Mouse (Mus musculus): ENCODE data around the gene Adam15. TPM values are rescaled to one million over a fixed set of nuclear protein-coding genes. Genes with fewer than 3 reads are reported as not detected.

Adam15 gene
- total RNA-seq, 1 experiment = 56.3 TPM

DNA sequence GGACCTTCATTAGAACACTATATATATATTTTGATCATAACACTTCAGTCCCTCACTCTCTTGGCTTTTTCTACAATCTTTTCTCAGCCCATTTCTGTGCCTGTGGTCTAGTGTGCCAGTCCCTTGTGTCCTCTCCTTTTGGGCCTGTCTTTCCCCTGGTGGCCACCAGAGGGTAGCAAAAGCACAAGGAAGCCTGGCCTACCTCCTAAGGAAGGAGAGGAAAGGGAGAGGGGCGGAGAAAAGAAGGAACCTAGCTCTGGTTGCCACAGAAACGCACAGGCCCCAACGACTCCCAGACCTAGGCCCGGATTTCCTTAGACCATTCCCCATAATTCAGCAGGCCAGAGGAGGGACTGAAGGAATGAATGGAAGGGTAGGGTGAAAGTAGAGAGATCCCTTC, 33.0 kb downstream of the Adam15 start:
- in situ Hi-C loops (cut with MboI; ENCODE audit: low sequenced_read_pairs in 2 of 2, unreplicated experiment in 2 of 2) = no loop called here
- TF ChIP-seq ZC3H11A (IDR thresholded peaks at IDR 0.05; ENCODE audit: borderline replicate concordance, low read depth, low read length) = peak; percentile 66; the same call in 1 of the 2 replicates
- TF ChIP-seq CHD2 (IDR thresholded peaks at IDR 0.05; ENCODE audit: low read depth, low read length) = no peak
- Histone ChIP-seq H3K9me3 (ENCODE audit: control insufficient read depth, insufficient read depth, low read depth, low read length) (no peaks in the 10 kb centered on the region), H3K27ac (ENCODE audit: insufficient read depth, low read depth, low read length, poor library complexity, severe bottlenecking) (no peak overlapping the region), H3K36me3 (ENCODE audit: control insufficient read depth, insufficient read depth, low read length, poor library complexity, severe bottlenecking) (no peaks in the 10 kb centered on the region), H3K9ac (ENCODE audit: insufficient read depth, low read depth, low read length, poor library complexity, severe bottlenecking) (no peak overlapping the region; the same call in 1 of the 2 replicates), H3K4me3 (ENCODE audit: insufficient read depth in 1 of 2, low read depth in 1 of 2, low read length in 2 of 2, poor library complexity in 1 of 2, severe bottlenecking in 1 of 2) (no peak overlapping the region), H3K4me1 (ENCODE audit: control insufficient read depth in 2 of 2, insufficient read depth in 2 of 2, low read length in 2 of 2, poor library complexity in 1 of 2) (peaks cover 0 to 22% of the 10 kb centered on the region in 2 experiments; a peak in 2 of 4 replicates)
- peak; percentile 96 for DNase-seq (ENCODE audit: low read depth, low spot score)

GRCm38 (mm10) chr3:89315930-89316831, 33.6 kb downstream of the Adam15 start:
- Histone ChIP-seq H3K9ac (ENCODE audit: insufficient read depth, low read depth, low read length, poor library complexity, severe bottlenecking) (peak overlapping the region; percentile 9; the same call in 1 of the 2 replicates), H3K4me1 (ENCODE audit: control insufficient read depth in 2 of 2, insufficient read depth in 2 of 2, low read length in 2 of 2, poor library complexity in 1 of 2) (peaks cover 0 to 22% of the 10 kb centered on the region in 2 experiments; a peak in 2 of 4 replicates), H3K27ac (ENCODE audit: insufficient read depth, low read depth, low read length, poor library complexity, severe bottlenecking) (no peak overlapping the region; the same call in 1 of the 2 replicates), H3K9me3 (ENCODE audit: control insufficient read depth, insufficient read depth, low read depth, low read length) (no peaks in the 10 kb centered on the region), H3K36me3 (ENCODE audit: control insufficient read depth, insufficient read depth, low read length, poor library complexity, severe bottlenecking) (no peaks in the 10 kb centered on the region), H3K4me3 (ENCODE audit: insufficient read depth in 1 of 2, low read depth in 1 of 2, low read length in 2 of 2, poor library complexity in 1 of 2, severe bottlenecking in 1 of 2) (peak overlapping the region; percentile 21 to 40)
- no peak for TF ChIP-seq MAFK (IDR thresholded peaks at IDR 0.05; ENCODE audit: insufficient read depth, low read depth, low read length)
- TF ChIP-seq HCFC1 (IDR thresholded peaks at IDR 0.05; ENCODE audit: borderline replicate concordance, insufficient read depth, low read length) = no peak
- no peak for TF ChIP-seq ZNF384 (IDR thresholded peaks at IDR 0.05; ENCODE audit: low read depth, low read length)
- no peak for TF ChIP-seq ZC3H11A (IDR thresholded peaks at IDR 0.05; ENCODE audit: borderline replicate concordance, low read depth, low read length)
- no peak for TF ChIP-seq CHD2 (IDR thresholded peaks at IDR 0.05; ENCODE audit: low read depth, low read length)
- no peak for DNase-seq (ENCODE audit: low read depth, low spot score)
- in situ Hi-C loops (cut with MboI; ENCODE audit: low sequenced_read_pairs in 2 of 2, unreplicated experiment in 2 of 2) = no loop called here

- in situ Hi-C loops (cut with MboI; ENCODE audit: low sequenced_read_pairs in 2 of 2, unreplicated experiment in 2 of 2) = no loop called here
- 0 out of 2 replicates have a peak overlapping the region, but pooled peaks have one; percentile 7 for H3K27ac ChIP-seq (ENCODE audit: insufficient read depth, low read depth, low read length, poor library complexity, severe bottlenecking)
Measured at GRCm38 (mm10) chr3:89315195-89315929, 34.4 kb downstream of the Adam15 start.

DNA sequence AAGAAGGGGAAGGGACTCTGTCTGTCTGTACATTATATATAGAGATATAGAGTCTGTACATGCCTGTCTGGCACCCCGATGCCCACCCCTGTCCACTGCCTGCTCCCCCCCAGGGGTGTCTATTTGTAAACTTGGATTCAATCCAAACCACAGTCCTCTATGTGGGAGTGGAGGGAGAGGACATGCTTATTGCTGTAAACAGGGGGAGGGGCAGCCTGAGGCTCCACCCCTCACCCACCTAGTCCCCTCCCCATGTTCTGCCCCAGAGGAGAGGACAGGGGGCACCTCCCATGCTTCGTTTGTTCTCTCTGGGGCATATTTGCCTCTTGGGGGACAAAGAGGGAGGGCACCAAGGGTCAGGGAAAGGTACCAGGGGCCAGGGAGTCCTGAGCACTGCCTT, 35.0 kb downstream of the Adam15 start:
- no peaks in the 10 kb centered on the region for H3K9me3 ChIP-seq (ENCODE audit: control insufficient read depth, insufficient read depth, low read depth, low read length)
- peak overlapping the region; percentile 50 to 66; a peak in 3 of 4 replicates for H3K4me3 ChIP-seq (ENCODE audit: insufficient read depth in 1 of 2, low read depth in 1 of 2, low read length in 2 of 2, poor library complexity in 1 of 2, severe bottlenecking in 1 of 2)
- DNase-seq (ENCODE audit: low read depth, low spot score) = no peak
- H3K9ac ChIP-seq (ENCODE audit: insufficient read depth, low read depth, low read length, poor library complexity, severe bottlenecking) = no peak overlapping the region; the same call in 1 of the 2 replicates
- in situ Hi-C loops (cut with MboI; ENCODE audit: low sequenced_read_pairs in 2 of 2, unreplicated experiment in 2 of 2) = no loop called here
- peaks cover 0 to 22% of the 10 kb centered on the region in 2 experiments; a peak in 2 of 4 replicates for H3K4me1 ChIP-seq (ENCODE audit: control insufficient read depth in 2 of 2, insufficient read depth in 2 of 2, low read length in 2 of 2, poor library complexity in 1 of 2)
- no peaks in the 10 kb centered on the region for H3K36me3 ChIP-seq (ENCODE audit: control insufficient read depth, insufficient read depth, low read length, poor library complexity, severe bottlenecking)
- 0 out of 2 replicates have a peak overlapping the region, but pooled peaks have one; percentile 7 for H3K27ac ChIP-seq (ENCODE audit: insufficient read depth, low read depth, low read length, poor library complexity, severe bottlenecking)
- TF ChIP-seq CHD2 (IDR thresholded peaks at IDR 0.05; ENCODE audit: low read depth, low read length) (no peak), ZC3H11A (IDR thresholded peaks at IDR 0.05; ENCODE audit: borderline replicate concordance, low read depth, low read length) (no peak), HCFC1 (IDR thresholded peaks at IDR 0.05; ENCODE audit: borderline replicate concordance, insufficient read depth, low read length) (no peak), ZNF384 (IDR thresholded peaks at IDR 0.05; ENCODE audit: low read depth, low read length) (no peak), MAFK (IDR thresholded peaks at IDR 0.05; ENCODE audit: insufficient read depth, low read depth, low read length) (no peak)

More at GRCm38 (mm10) chr3:89315195-89315929, 34.4 kb downstream of the Adam15 start:
- DNase-seq (ENCODE audit: low read depth, low spot score) = no peak
- H3K4me1 ChIP-seq (ENCODE audit: control insufficient read depth in 2 of 2, insufficient read depth in 2 of 2, low read length in 2 of 2, poor library complexity in 1 of 2) = peaks cover 0 to 22% of the 10 kb centered on the region in 2 experiments; a peak in 2 of 4 replicates
- no peak for TF ChIP-seq ZC3H11A (IDR thresholded peaks at IDR 0.05; ENCODE audit: borderline replicate concordance, low read depth, low read length)
- no peak for TF ChIP-seq ZNF384 (IDR thresholded peaks at IDR 0.05; ENCODE audit: low read depth, low read length)
- 0 out of 2 replicates have a peak, but pooled peaks have one; percentile 38 for TF ChIP-seq HCFC1 (IDR thresholded peaks at IDR 0.05; ENCODE audit: borderline replicate concordance, insufficient read depth, low read length)
- H3K9me3 ChIP-seq (ENCODE audit: control insufficient read depth, insufficient read depth, low read depth, low read length) = no peaks in the 10 kb centered on the region
- H3K9ac ChIP-seq (ENCODE audit: insufficient read depth, low read depth, low read length, poor library complexity, severe bottlenecking) = peak overlapping the region; percentile 49; the same call in 1 of the 2 replicates
- H3K4me3 ChIP-seq (ENCODE audit: insufficient read depth in 1 of 2, low read depth in 1 of 2, low read length in 2 of 2, poor library complexity in 1 of 2, severe bottlenecking in 1 of 2) = peak overlapping the region; percentile 50 to 66
- H3K36me3 ChIP-seq (ENCODE audit: control insufficient read depth, insufficient read depth, low read length, poor library complexity, severe bottlenecking) = no peaks in the 10 kb centered on the region

Data from ES-E14 (cell line).